ENCODE assay signal across 31 mouse cellular contexts in the genomic region with DNA sequence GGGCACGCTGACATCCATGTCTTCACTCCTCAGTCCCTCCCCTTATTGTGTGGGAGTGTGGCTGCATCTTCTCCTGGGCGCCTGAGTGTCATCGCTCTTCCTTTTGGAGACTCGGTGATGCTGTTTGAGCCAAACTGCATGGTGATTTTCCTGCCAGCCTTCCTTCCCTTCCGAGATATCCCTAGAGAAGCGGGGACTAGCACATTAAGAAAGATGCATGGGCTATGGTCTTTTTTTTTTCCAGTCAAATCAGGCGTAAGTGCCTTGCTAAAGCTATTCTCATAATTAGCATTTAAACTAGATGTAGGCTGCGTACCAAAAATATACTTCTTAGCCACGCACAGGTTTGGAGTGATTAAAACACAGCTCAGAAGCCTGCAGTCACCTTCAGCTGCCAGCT. TPM values are rescaled to one million over a fixed set of nuclear protein-coding genes. Genes with fewer than 3 reads are reported as not detected.
DNase-seq lines count a peak whose midpoint lies in the region; ATAC-seq and TF ChIP-seq lines count a peak whose summit lies in the region.
"Had no signal": no experiment of that assay in that cellular context is flagged by ENCODE, and none has a peak within 500 bp of the region (broad histone marks: within the 10 kb centered on the region; RNA-seq: fewer than 3 reads in every experiment).

No protein-coding gene starts in this region.

- H3K27ac ChIP-seq in midbrain, embryonic 12.5 days (replicated peaks), result no peak overlapping the region
- H3K27ac ChIP-seq in midbrain, embryonic 13.5 days, result no peak overlapping the region
- H3K27ac ChIP-seq in olfactory bulb, adult 2 months (ENCODE audit: insufficient read depth, low read depth, low read length), result peak overlapping the region; percentile 86
- H3K27ac ChIP-seq: embryonic facial prominence, embryonic 10.5 days; embryonic facial prominence, embryonic 15.5 days; forebrain, embryonic 13.5 days; gastrocnemius, adult 2 months; limb, embryonic 10.5 days; limb, embryonic 15.5 days; liver, embryonic 13.5 days; stomach, embryonic 15.5 days had no signal

- peaks cover 11% of the 10 kb centered on the region for H3K4me1 ChIP-seq in midbrain, embryonic 12.5 days
- peaks cover 28% of the 10 kb centered on the region for H3K4me1 ChIP-seq in midbrain, embryonic 13.5 days (replicated peaks)
- H3K4me1 ChIP-seq in olfactory bulb, adult 2 months (ENCODE audit: control insufficient read depth, insufficient read depth, low read length), result peaks cover 22% of the 10 kb centered on the region
- H3K4me1 ChIP-seq: embryonic facial prominence, embryonic 15.5 days; limb, embryonic 10.5 days; limb, embryonic 15.5 days; liver, embryonic 13.5 days; stomach, embryonic 15.5 days had no signal

- peaks cover 24% of the 10 kb centered on the region for H3K36me3 ChIP-seq in midbrain, embryonic 12.5 days
- H3K36me3 ChIP-seq in midbrain, embryonic 13.5 days, result peaks cover 26% of the 10 kb centered on the region
- H3K36me3 ChIP-seq: G1E had no signal

- H3K4me3 ChIP-seq in midbrain, embryonic 12.5 days, result no peak overlapping the region
- H3K4me3 ChIP-seq in midbrain, embryonic 13.5 days (replicated peaks), result no peak overlapping the region
- H3K4me3 ChIP-seq in olfactory bulb, adult 2 months (ENCODE audit: insufficient read depth, low read depth, low read length), result no peak overlapping the region
- H3K4me3 ChIP-seq: embryonic facial prominence, embryonic 10.5 days; embryonic facial prominence, embryonic 15.5 days; forebrain, embryonic 13.5 days; gastrocnemius, adult 2 months; limb, embryonic 10.5 days; limb, embryonic 15.5 days; liver, embryonic 13.5 days; megakaryocyte, embryonic 14.5 days; stomach, embryonic 15.5 days had no signal

- no peak for DNase-seq in frontal cortex, postnatal 14 days (ENCODE audit: low spot score in 2 of 2)
- DNase-seq in right cerebral cortex, adult 18-20 months, result peak; percentile 18
- DNase-seq in right cerebral cortex, postnatal 14 days, result no peak
- no peak for DNase-seq in layer of hippocampus, adult 11-12 months (ENCODE audit: low spot score)
- DNase-seq: adrenal gland, adult 8-10 months; cerebellum, adult 8-10 months; gastrocnemius, adult 2 months; gastrocnemius, postnatal 36 days; heart, adult 18-20 months; heart, postnatal 36 days; kidney, adult 2 months; kidney, postnatal 36 days; liver, embryonic 13.5 days; lung, adult 18-20 months; lung, postnatal 4 days; thymus, postnatal 14 days had no signal

- TF ChIP-seq CTCF in olfactory bulb, adult 2 months (IDR thresholded peaks at IDR 0.05; ENCODE audit: insufficient read depth, low read depth, low read length), result no peak

- TF ChIP-seq POLR2A in olfactory bulb, adult 2 months (IDR thresholded peaks at IDR 0.05; ENCODE audit: insufficient read depth, low read depth, low read length), result no peak

- peak; percentile 71 for ATAC-seq in frontal cortex, adult (ENCODE audit: low TSS enrichment)
- ATAC-seq in midbrain, embryonic 12.5 days (ENCODE audit: low FRiP score, low read depth), result no peak
- no peak for ATAC-seq in midbrain, embryonic 13.5 days
- ATAC-seq: forebrain, embryonic 13.5 days; inflammation-experienced regulatory T-cells, adult 6 months; lung, postnatal 0 days had no signal

- H3K9ac ChIP-seq in midbrain, embryonic 12.5 days (replicated peaks), result 0 out of 2 replicates have a peak overlapping the region, but pooled peaks have one; percentile 20
- H3K9ac ChIP-seq in midbrain, embryonic 13.5 days (replicated peaks), result no peak overlapping the region
- H3K9ac ChIP-seq: embryonic facial prominence, embryonic 15.5 days; forebrain, embryonic 13.5 days; limb, embryonic 15.5 days; liver, embryonic 13.5 days; stomach, embryonic 15.5 days had no signal

- 79% methylated on average over 9 of the region's 9 CpGs for WGBS in midbrain, embryonic 12.5 days
- 77% methylated on average over 9 of the region's 9 CpGs for WGBS in midbrain, embryonic 13.5 days
- WGBS in olfactory bulb, adult 2 months, result 29% methylated on average over 9 of the region's 9 CpGs

- H3K4me2 ChIP-seq in midbrain, embryonic 12.5 days (replicated peaks), result no peak overlapping the region
- no peak overlapping the region for H3K4me2 ChIP-seq in midbrain, embryonic 13.5 days (replicated peaks)
- H3K4me2 ChIP-seq: embryonic facial prominence, embryonic 15.5 days; forebrain, embryonic 13.5 days; heart, embryonic 11.5 days; limb, embryonic 15.5 days; liver, embryonic 13.5 days; stomach, embryonic 15.5 days had no signal

- H3K27me3 ChIP-seq in midbrain, embryonic 12.5 days, result no peaks in the 10 kb centered on the region
- H3K27me3 ChIP-seq in midbrain, embryonic 13.5 days, result no peaks in the 10 kb centered on the region
- H3K27me3 ChIP-seq: embryonic facial prominence, embryonic 15.5 days; forebrain, embryonic 13.5 days; limb, embryonic 15.5 days; liver, embryonic 13.5 days; megakaryocyte, embryonic 14.5 days; stomach, embryonic 15.5 days had no signal

- H3K9me3 ChIP-seq in midbrain, embryonic 12.5 days, result no peaks in the 10 kb centered on the region
- H3K9me3 ChIP-seq in midbrain, embryonic 13.5 days, result no peaks in the 10 kb centered on the region
- H3K9me3 ChIP-seq: embryonic facial prominence, embryonic 10.5 days; embryonic facial prominence, embryonic 15.5 days; forebrain, embryonic 13.5 days; limb, embryonic 10.5 days; limb, embryonic 15.5 days; liver, embryonic 13.5 days; megakaryocyte, embryonic 14.5 days; stomach, embryonic 15.5 days had no signal

RNA-seq across cellular contexts. Expression of a gene that starts 28.0 kb away (rescaled TPM):
- polyA plus RNA-seq in midbrain, embryonic 12.5 days (2016; fragmentation: Nextera tagmentation; extraction: Ambion mirVana), result 41.1 and 44.1 TPM in 2 replicates
- polyA plus RNA-seq in midbrain, embryonic 13.5 days (2015; fragmentation: Nextera tagmentation; extraction: Ambion mirVana), result 44.2 and 45.0 TPM in 2 replicates
- not detected in 2 replicates for polyA plus RNA-seq in olfactory bulb, adult 2 months (2012; ENCODE audit: insufficient read depth, insufficient read length, low replicate concordance, missing spikeins)
- polyA plus RNA-seq: G1E had no signal
